Mouse (Mus musculus) heart, embryonic 11.5 days (tissue): Measurements from ENCODE around the gene Recql5. TPM values are rescaled to one million over a fixed set of nuclear protein-coding genes. Genes with fewer than 3 reads are reported as not detected.

Source experiments
- ATAC-seq: fragments of 200-750 bp; cut with Nextera tagmentation; replicated peaks from 2 replicates; pipeline ENCODE4 v1.8.0; 2017; ENCODE audit warnings: moderate library complexity; ENCODE audit not compliant: insufficient number of reproducible peaks, low FRiP score, low TSS enrichment
- H3K27ac ChIP-seq: fragments of 300-500 bp; sonication (generic); 2 replicates; pipeline ENCODE4 v1.5.1; 2014; ENCODE audit warnings: mild to moderate bottlenecking, low read depth, low read length
- H3K27me3 ChIP-seq: fragments of 300-500 bp; sonication (generic); 2 replicates; pipeline ENCODE4 v1.6.1; 2014; ENCODE audit warnings: mild to moderate bottlenecking, low read length, mixed read lengths; ENCODE audit not compliant: control insufficient read depth, insufficient read depth
- H3K36me3 ChIP-seq: fragments of 300-500 bp; sonication (generic); 2 replicates; pipeline ENCODE4 v1.6.1; 2014; ENCODE audit warnings: mild to moderate bottlenecking, low read length, moderate library complexity, mixed read lengths; ENCODE audit not compliant: control insufficient read depth, insufficient read depth
- H3K4me1 ChIP-seq: fragments of 300-500 bp; sonication (generic); 2 replicates; pipeline ENCODE4 v1.6.1; 2014; ENCODE audit warnings: low read length; ENCODE audit not compliant: control insufficient read depth, insufficient read depth
- H3K4me2 ChIP-seq: fragments of 300-500 bp; sonication (generic); 2 replicates; pipeline ENCODE4 v1.6.1; 2014; ENCODE audit warnings: mild to moderate bottlenecking, moderate library complexity
- H3K4me3 ChIP-seq: fragments of 300-500 bp; sonication (generic); 2 replicates; pipeline ENCODE4 v1.5.1; 2014; ENCODE audit warnings: low read depth, low read length
- H3K9ac ChIP-seq: fragments of 300-500 bp; sonication (generic); 2 replicates; pipeline ENCODE4 v1.6.1; 2014; ENCODE audit warnings: mild to moderate bottlenecking, low read depth, low read length, moderate library complexity
- H3K9me3 ChIP-seq: fragments of 300-500 bp; sonication (generic); replicated peaks from 2 replicates; pipeline ENCODE4 v1.6.1; 2016; ENCODE audit warnings: low read length; ENCODE audit not compliant: control insufficient read depth
- WGBS: fragments of 180-500 bp; shearing (Covaris S2); extraction: QIAGEN DNeasy Blood & Tissue Kit; methylation state at CpG from one replicate; pipeline ENCODE4 v1.1.7; 2014; ENCODE audit not compliant: insufficient replicate concordance; 5-methylcytosine and 5-hydroxymethylcytosine counted together
- polyA plus RNA-seq: library from polyadenylated mRNA; unstranded; fragments of >200 nt; fragmentation: Nextera tagmentation; extraction: Ambion mirVana; gene quantifications from 2 replicates; pipeline ENCODE4 v1.2.1, GENCODE M21; 2014

The Recql5 gene
- polyA plus RNA-seq, 1 experiment from 2014 or later, result 12.3 TPM

- H3K4me2 ChIP-seq, result no peak overlapping the region
- peaks cover 50% of the 10 kb centered on the region for H3K4me1 ChIP-seq
- ATAC-seq, result no peak
- no peaks in the 10 kb centered on the region for H3K9me3 ChIP-seq
- H3K36me3 ChIP-seq, result peaks cover 4% of the 10 kb centered on the region
- WGBS, result 77% methylated on average over 5 of the region's 5 CpGs
- H3K4me3 ChIP-seq, result no peak overlapping the region
- no peak overlapping the region for H3K9ac ChIP-seq
- no peaks in the 10 kb centered on the region for H3K27me3 ChIP-seq
- no peak overlapping the region for H3K27ac ChIP-seq
Measured at GRCm38 (mm10) chr11:115906521-115906920, 26.8 kb downstream of the Recql5 start.

GRCm38 (mm10) chr11:115906116-115906515, 27.2 kb downstream of the Recql5 start:
- H3K9ac ChIP-seq, result 0 out of 2 replicates have a peak overlapping the region, but pooled peaks have one; percentile 28
- 70% methylated on average over 3 of the region's 3 CpGs for WGBS
- no peaks in the 10 kb centered on the region for H3K27me3 ChIP-seq
- ATAC-seq, result no peak
- no peak overlapping the region for H3K4me3 ChIP-seq
- H3K9me3 ChIP-seq, result no peaks in the 10 kb centered on the region
- H3K27ac ChIP-seq, result no peak overlapping the region
- peaks cover 4% of the 10 kb centered on the region for H3K36me3 ChIP-seq
- H3K4me1 ChIP-seq, result peaks cover 54% of the 10 kb centered on the region
- no peak overlapping the region for H3K4me2 ChIP-seq

- no peak overlapping the region for H3K4me3 ChIP-seq
- WGBS, result 43% methylated on average over 16 of the region's 16 CpGs
- peaks cover 4% of the 10 kb centered on the region for H3K36me3 ChIP-seq
- no peak for ATAC-seq
- H3K4me1 ChIP-seq, result peaks cover 63% of the 10 kb centered on the region
- H3K27ac ChIP-seq, result peak overlapping the region; percentile 95
- no peak overlapping the region for H3K4me2 ChIP-seq
- H3K9ac ChIP-seq, result peak overlapping the region; percentile 53
- H3K27me3 ChIP-seq, result no peaks in the 10 kb centered on the region
- H3K9me3 ChIP-seq, result no peaks in the 10 kb centered on the region
Measured at GRCm38 (mm10) chr11:115904956-115905790, 28.1 kb downstream of the Recql5 start.

- WGBS, result 60% methylated on average over 8 of the region's 8 CpGs
Measured at GRCm38 (mm10) chr11:115904231-115904955, 28.9 kb downstream of the Recql5 start.

GRCm38 (mm10) chr11:115903384-115904230, 29.7 kb downstream of the Recql5 start:
- Histone ChIP-seq H3K27me3 (no peaks in the 10 kb centered on the region), H3K4me3 (no peak overlapping the region), H3K4me1 (peaks cover 78% of the 10 kb centered on the region), H3K36me3 (peaks cover 4% of the 10 kb centered on the region), H3K9ac (peak overlapping the region; percentile 64), H3K4me2 (peak overlapping the region; percentile 67), H3K27ac (peak overlapping the region; percentile 95), H3K9me3 (no peaks in the 10 kb centered on the region)
- WGBS, result 33% methylated on average over 11 of the region's 11 CpGs
- ATAC-seq, result peak; percentile 86

More at GRCm38 (mm10) chr11:115904231-115904955, 28.9 kb downstream of the Recql5 start:
- Histone ChIP-seq H3K4me2 (0 out of 2 replicates have a peak overlapping the region, but pooled peaks have one; percentile 23), H3K27me3 (no peaks in the 10 kb centered on the region), H3K9ac (peak overlapping the region; percentile 53), H3K36me3 (peaks cover 4% of the 10 kb centered on the region), H3K4me3 (no peak overlapping the region), H3K4me1 (peaks cover 71% of the 10 kb centered on the region), H3K9me3 (no peaks in the 10 kb centered on the region), H3K27ac (peak overlapping the region; percentile 95)
- ATAC-seq, result no peak

- Histone ChIP-seq H3K9me3 (no peaks in the 10 kb centered on the region), H3K9ac (peak overlapping the region; percentile 64; the same call in 1 of the 2 replicates), H3K36me3 (no peaks in the 10 kb centered on the region), H3K4me2 (peak overlapping the region; percentile 67), H3K27ac (peak overlapping the region; percentile 95), H3K4me3 (no peak overlapping the region), H3K4me1 (peaks cover 81% of the 10 kb centered on the region), H3K27me3 (no peaks in the 10 kb centered on the region)
- no peak for ATAC-seq
- 60% methylated on average over 1 of the region's 1 CpGs for WGBS
Measured at GRCm38 (mm10) chr11:115902831-115903230, 30.4 kb downstream of the Recql5 start.

- no peaks in the 10 kb centered on the region for H3K27me3 ChIP-seq
- H3K4me2 ChIP-seq, result peak overlapping the region; percentile 67
- H3K9me3 ChIP-seq, result no peaks in the 10 kb centered on the region
- ATAC-seq, result no peak
- peak overlapping the region; percentile 64 for H3K9ac ChIP-seq
- WGBS, result 50% methylated on average over 5 of the region's 5 CpGs
- peak overlapping the region; percentile 95 for H3K27ac ChIP-seq
- peak overlapping the region; percentile 2; the same call in 1 of the 2 replicates for H3K4me3 ChIP-seq
- H3K36me3 ChIP-seq, result no peaks in the 10 kb centered on the region
- H3K4me1 ChIP-seq, result peaks cover 81% of the 10 kb centered on the region
Measured at GRCm38 (mm10) chr11:115902177-115902576, 31.1 kb downstream of the Recql5 start.
